Mouse (Mus musculus) heart, postnatal 4 days (tissue): ENCODE data around the gene Trap1. TPM values are rescaled to one million over a fixed set of nuclear protein-coding genes. Genes with fewer than 3 reads are reported as not detected.
"Not testable (repeated sequence)": the region's sequence is repeated elsewhere in the genome, so short reads cannot be mapped to it uniquely, and the experiment has no call there.

Experiments used
- DNase-seq: peaks from one replicate; pipeline ENCODE4 v3.0.0; 2021
- total RNA-seq, 2 experiments: library from RNA; stranded (reverse); gene quantifications; 2 replicates each; pipeline ENCODE4 v1.2.3; 2021

Trap1 gene
- 100 to 1,000 TPM; 128 to 151 TPM for total RNA-seq

DNA sequence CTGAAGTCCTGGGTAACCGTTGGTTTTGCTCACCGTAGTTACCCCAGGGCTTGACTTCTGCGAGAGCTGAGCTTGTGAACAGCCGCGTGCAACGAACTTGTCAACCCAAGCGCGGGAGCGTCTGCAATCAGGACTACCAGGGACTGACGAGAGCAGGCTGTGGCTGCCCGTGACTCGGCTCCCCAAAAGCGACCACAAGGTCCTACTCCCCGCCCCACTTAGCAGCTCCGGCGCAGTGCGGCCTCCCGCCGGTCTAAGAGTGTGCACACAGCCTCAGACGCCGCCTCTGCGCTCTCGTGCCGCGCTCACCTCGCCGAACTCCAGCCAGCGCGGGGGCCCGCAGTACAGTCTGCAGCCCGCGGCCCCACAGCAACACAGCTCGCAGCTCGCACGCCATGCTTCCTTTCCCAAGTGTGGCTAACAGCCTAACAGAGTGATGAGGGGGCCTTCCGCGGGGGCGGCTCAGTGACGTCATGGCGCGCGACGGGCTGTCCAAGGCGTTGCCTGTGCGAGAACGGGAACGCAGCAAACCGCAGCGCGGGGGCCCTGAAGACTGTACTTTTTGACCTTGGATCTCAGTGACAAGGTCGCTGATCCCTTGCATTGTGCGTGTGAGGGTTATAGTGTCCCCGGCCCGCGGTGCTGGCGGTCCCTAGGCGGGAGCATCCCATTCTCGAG is at the start of gene Trap1:
Trap1 (minus strand) TSS at position 444 of the 678 bp plus-strand sequence.
- peak; percentile 96 for DNase-seq

DNA sequence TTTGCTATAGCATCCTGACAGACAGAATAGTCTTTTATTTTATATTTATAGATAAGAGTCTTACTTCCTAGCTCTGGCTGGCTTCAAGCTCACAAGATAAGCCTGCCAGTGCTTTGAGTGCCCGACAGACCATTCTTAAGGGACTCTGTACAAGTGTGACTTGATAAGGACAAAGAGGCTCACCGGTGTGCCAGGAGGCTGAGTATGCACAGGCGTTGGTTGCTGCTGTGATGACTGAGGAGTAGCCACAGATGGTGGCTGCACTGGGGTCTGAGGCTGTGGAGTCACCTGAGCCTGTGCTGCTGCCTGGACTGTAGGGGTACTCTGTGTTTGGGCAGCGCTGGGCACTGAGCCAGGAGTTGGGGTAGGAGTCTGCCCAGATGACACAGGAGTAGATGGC is 39.4 kb upstream of the Trap1 start:
- DNase-seq = peak; percentile 38

DNA sequence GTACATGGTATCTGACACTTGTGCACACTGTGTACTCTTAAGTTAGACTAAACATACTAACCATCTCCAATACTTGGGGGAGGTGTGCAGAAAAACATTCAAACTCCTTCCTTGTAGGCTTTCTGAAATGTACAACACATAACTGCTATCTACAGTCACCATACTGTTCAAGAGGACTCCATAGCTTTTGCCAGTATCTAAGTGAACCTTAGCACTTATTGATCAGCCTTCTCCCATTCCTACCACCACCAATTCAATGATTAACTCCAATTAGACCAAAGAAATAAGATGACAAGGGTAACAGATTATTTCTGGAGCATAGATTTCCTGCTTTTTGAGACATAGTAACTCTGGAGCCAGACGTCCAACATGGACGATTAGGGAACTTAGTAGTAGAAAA is 22.7 kb upstream of the Trap1 start:
- no peak for DNase-seq

DNA sequence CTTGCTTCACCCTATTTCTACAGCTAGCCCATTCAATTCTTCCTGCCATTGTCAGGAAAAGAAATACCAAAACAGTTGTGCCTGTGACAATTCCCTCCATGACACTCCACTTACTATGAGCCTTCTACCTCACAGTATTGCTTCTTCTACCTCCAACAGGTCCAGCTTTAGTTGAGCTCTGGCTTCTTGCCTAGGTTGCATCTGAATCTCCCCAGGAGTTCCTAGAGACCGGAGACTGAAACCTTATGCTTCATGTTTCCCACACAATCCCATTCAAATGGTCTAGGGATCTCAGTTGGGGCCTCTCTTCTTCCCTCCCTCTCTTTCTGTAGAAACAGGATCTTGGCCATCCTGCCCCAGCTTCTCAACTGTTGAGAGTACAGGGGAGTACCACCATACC is 19.9 kb upstream of the Trap1 start:
- no peak for DNase-seq

DNA sequence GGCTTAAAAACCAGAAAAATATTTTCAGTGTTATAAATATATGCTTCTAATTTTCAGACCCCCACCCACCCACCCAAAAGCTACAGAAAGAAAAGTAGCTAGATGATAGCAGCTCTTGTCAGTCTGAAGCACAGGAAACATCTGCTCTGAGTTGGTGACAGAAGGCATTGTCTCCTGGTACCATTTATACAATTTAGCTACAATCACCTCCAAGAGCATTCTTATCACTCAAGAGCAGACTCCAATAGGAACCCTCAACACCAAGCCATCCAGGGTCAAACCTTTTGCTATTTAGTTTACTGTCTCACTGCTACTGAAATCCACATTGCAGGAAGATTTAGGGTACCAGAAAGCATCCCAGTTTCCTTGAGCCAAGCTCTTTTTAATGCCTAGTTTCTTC is 19.3 kb upstream of the Trap1 start:
- DNase-seq = no peak

DNA sequence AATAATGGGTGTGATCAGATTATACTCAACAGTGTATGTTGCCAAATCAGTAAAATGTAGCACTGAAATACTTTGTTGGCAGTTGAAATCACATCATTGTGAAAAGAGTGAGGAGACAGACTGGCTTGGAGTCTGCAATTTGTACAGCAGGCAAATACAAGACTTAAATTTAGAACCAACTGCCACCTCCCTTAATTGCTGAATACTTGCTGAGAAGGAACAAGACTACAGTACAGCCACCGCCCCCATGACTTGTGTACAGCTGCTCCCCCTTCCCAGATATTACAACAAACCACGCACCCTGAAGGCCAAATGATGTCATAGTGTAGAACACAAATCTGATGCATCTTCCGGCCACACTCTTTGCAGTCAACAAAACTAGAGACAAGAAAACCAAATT is 18.5 kb upstream of the Trap1 start:
- no peak for DNase-seq

DNA sequence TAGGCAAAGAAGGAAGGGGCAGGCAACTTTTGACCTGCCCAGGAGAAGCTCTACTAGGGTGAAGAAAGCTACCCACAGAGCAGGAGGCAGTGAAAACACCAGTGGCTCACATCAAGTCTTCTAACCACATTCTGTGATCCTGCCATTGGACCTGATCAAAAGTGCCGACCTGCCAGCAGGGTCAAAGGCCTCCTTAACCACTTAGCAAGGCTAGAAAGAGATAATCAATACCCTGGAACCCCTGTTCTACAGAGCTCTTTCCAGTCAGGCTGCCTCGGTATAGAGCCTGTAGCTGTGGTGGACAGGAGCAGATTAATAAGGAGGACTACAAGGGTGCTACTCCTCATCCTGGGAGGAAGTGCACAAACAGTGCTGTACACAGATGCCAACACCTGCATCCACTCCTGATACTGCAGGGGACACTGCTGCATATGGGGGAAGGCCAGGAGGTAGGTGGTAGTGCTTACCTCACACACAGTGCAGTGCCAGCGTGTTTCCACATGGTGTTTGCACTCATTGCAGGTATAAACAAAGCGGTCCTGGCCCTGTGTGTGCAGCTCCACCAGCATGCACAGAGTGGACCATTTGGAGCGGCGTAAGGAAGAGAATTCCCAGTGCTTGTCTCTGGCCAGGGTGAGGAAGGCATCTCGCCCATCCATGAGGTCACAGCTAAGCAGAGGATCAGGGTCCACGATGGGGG is 9.7 kb upstream of the Trap1 start:
- DNase-seq = no peak

DNA sequence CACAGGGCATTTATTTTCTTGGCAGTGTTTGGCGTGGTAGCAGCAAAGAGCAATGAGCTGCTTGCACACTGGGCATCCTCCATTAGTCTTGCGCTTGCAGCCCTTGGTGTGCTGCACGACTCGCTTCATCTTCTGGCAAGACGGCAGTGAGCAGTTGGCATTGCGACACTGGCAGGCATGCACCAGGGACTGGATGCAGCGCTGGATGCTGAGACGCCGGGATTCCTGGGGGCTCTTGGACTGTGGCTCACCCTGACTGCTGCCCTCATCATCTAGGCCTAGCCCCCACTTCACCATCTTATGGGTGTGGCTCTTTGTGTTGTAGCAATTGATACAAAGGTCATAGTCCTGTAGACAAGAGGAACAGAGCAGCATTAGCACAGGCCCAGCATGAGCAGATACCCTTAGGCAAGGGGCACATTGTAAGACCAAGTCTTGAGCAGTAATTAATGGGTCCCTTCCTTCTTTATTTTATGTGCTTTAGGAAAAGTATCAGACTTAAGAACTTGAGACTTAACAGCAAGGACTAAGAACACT is 8.3 kb upstream of the Trap1 start:
- no peak for DNase-seq

DNA sequence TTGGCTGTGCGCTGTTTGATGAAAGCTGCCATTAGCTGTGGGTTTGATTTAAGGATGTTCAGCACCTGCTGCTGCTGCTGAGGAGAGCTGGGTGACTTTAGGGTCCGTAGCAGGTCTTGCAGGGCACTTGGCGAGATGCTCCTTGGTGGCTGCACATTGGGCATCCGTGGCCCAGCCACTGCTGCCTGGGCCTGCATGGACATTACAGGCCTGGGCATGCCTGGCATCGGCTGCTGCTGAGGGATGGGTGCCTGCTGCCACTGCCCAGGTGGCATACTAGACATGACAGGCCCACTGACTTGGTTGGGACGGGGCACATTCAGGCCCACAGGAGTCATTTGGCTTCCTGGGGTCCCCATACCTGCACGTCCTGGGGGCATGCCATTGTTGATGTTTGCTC is 7.4 kb upstream of the Trap1 start:
- no peak for DNase-seq

DNA sequence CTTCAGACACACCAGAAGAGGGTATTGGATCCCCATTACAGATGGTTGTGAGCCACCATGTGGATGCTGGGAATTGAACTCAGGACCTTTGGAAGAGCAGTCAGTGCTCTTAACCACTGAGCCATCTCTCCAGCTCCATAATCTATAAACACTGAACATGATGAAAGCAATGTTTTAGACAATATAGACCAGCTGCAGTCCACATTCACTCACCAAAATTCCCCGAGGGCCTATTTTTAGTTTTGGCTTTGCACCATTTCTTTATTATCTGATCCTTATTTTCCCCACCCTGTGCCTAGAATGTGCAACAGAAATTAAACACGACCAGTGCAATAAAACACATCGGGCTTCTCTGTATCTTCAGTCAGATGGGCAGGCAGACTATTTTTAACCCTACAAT is 2.8 kb upstream of the Trap1 start:
- not testable (repeated sequence) for DNase-seq

DNA sequence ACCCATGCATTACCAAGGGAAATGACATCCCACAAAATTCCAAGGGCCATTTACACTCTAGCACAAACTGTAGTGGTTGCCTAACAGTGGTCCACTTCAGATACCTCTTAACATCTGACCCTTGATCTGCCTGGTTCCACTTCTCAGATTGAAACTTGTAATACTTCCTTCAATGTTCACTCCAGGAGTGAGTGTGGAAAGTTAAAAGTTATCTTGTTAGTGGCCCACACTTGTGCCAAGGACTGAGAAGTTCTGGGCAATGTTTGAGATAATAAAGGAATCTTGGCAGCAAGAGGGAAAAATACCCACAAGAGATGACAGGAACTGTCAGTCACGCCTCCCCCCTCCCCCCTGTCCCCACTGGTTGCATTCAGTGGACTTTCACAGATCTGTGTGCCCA is 2.0 kb upstream of the Trap1 start:
- peak; percentile 40 for DNase-seq

DNA sequence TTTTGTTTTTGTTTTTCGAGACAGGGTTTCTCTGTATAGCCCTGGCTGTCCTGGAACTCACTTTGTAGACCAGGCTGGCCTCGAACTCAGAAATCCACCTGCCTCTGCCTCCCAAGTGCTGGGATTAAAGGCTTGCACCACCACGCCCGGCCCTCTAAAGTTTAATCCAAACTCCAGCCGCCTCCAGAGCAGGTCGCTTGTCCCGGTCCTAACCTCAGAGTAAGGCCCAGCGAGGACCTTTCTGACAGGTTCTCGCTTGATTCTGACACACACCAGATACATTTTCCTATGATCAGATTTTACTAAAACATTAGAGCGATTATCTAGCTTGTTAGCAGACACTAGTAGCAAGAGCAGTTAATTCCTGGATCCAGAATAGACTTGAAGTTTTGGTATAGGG is 675 bp upstream of the Trap1 start:
- DNase-seq = peak; percentile 27

DNA sequence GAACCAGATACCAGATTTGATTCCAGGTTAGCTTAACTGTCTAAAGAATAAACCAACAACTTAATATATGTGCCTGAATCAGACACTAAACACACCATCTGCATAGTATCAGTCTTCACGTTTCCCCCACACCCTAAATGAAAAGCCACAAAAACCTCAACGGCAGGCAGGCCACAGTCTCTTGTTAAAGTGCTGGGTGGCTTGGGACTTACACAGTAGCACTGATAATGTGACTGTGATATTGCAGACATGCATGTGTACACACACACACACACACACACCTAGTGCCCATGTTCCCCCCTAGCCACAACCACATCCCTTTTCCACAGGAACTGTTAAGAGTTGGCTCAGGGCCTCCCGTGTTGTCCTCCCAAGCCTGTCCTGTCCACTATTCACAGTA is 2.8 kb downstream of the Trap1 start:
- DNase-seq = no peak

DNA sequence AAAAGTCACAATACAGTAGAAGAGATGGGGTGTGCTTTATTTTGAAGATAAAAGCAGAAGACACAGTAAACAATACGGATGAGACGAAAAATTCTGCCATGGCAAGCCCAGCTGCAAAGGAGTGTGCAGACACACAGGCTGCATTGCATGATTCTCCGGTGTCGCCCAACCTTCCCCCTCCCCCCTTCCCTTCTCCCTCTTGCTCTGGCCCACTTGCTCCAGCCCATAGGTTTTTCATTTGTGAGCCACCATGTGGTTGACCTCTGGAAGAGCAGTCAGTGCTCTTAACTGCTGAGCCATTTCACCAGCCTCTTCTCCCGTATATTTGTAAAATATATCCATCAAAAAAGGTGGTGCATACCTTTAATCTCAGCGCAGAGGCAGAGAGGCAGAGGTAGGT is 3.3 kb downstream of the Trap1 start:
- DNase-seq = no peak

DNA sequence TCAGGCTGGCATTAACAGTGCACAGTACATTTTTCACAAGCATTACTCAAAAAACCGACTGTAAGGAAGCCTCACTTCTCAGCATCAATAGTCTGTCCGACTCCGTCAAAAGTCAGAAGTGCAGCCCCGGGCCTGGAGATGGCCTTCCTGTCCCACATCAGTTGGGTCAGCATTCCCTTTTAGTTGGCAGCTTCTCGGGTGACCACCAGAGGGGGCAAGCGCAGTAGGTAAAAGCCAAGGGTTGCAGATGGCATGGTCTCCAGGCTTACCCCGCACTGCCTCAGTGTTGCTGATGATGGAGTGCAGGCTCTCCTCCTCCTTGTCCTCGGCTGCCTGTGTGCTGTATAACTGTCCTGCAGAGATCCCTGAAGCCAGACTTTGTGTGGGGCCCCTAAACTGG is 9.0 kb downstream of the Trap1 start:
- DNase-seq = peak; percentile 76

DNA sequence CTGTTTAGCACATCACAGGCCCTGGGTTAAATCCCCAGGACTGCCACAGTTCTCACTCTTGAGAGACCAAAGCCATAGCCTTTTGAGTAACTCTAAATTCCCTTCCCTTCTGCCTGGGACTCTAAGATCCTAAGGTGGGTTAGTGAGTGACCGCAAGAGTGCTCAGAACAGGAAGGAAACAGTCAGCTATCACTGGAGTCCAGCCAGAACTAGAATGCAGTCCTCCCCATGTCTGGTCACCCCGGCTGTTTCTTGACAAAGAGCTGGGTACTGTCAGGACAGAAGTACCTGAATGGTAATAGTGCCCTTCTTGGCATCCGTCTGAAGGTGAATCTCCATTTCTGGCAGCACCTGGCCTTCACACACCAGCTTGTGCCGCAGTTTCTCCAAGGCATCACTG is 12.7 kb downstream of the Trap1 start:
- DNase-seq = no peak

DNA sequence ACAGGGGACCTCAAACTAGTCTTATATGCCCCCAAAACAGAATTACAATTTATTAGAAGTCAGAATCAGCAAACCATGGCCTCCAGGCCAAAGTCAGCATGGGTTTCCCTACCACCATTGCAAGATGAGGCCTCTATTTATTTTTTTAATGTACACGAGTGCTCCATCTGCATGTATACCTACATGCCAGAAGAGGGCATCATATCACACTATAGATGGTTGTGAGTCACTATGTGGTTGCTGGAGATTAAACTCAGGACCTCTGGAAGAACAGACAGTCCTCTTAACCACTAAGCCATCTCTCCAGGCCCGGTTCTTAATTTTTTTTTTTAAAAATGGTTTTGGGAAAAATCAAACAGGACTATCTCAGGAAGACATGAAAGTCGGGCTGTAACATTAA is 23.8 kb downstream of the Trap1 start:
- no peak for DNase-seq

DNA sequence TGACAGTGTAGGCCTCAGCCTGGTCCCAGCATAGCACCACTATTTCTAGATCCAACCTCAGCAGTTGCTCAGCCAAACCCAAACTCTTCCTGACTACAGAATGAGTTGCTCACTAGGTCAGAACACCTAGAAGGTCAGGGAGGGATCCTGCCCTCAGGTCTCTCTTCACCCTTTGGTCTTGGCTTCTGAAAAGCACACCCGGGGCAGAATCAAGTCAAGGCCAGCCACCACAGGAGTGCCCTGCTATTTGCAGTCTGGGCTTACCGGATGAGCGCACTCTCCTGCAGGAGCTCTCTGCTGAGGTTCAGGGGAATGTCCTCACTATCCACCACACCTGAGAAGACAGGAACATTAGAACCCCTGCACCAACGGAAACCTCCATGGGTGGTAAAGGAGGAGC is 25.0 kb downstream of the Trap1 start:
- DNase-seq = no peak

DNA sequence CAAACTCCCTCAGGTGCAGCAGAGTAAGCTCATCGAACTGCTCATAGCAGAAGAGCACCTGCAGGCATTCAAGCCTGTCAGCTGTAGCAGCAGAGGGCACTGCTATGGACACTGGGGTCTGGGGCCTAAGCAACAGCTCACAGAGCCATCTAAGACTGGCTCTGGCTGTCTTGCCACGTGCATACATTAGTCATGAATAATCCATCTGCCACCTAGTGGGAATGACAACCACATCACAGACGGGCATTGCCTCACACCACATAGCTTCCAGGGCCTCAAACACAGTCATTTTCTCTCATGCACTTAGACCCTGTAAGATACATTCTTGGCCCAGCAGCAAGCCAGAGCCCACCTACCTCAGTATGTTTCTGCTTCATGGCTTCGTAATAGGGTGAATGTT is 32.1 kb downstream of the Trap1 start:
- DNase-seq = no peak

DNA sequence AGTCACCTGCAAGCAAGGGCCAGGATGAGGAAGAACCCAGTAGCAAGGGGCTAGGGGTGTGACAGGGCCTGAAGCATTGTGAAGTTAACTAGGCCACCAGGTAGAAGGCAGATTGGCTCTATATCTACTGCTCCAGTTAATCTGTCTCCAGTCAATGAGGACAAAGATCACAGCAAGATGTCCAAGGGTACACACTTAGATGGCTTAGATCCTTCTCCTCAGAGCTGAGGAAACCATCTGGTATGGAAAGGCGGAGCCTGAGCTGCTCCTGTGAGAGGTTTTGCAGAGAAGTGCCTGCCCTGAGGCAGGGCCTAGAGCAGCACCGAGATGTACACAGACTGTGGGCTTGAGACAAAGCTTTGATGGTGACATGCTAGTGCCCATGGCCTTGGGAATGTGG is 33.5 kb downstream of the Trap1 start:
- DNase-seq = no peak

DNA sequence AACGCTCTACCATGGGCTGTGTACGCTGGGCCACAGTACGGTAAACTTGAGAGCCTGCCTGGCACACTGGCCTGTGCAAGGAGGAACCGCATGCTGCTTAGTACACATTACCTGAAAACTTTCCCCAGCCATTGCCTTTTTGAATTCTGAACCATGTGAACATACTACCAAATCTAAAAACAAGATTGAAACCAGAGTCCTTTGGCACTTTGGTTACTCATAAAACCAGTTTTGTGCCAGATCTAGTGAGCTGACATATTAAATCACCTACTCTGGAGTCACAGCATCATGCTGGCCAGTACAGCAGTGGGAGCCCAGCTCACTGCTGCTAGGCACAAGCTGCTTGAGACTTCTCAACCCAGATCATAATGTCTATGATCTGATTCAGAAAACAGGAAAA is 36.0 kb downstream of the Trap1 start:
- DNase-seq = no peak

DNA sequence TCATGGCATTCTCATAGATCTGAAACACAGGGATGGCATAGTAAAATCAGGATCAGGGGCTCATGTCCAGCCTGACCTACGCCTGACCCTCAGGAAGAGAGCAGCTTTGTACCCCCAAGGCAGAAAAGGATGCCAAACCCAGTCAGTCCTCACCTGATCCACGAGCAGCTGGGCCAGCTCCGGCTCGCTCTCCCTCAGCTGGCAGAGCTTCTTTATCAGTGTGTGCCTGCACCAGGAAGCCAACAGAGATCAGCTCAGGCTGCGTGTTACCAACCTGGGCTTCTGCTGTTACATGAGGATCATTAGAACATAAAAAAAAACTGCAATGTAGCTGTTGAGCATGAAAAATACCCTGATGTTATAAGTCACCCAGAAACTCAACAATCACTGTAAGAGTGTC is 37.4 kb downstream of the Trap1 start:
- DNase-seq = no peak

DNA sequence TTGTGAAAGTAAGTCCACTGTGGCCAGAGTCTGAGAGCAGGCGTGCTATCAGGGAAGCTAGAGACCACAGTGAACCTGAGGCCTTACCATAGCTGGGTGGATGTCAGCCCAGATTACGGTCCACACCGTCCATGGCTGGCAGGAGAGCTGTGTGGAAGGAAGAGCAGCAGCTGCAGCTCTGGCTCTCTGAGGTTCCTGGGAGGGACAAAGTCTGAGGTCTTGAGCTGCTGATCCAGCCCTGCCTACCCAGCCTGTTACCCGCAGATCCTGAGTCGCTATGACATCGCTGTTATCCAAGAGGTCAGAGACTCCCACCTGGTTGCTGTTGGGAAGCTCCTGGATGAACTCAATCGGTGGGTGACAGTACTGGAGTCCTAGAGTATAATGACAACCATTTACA is 39.9 kb downstream of the Trap1 start:
- DNase-seq = no peak

DNA sequence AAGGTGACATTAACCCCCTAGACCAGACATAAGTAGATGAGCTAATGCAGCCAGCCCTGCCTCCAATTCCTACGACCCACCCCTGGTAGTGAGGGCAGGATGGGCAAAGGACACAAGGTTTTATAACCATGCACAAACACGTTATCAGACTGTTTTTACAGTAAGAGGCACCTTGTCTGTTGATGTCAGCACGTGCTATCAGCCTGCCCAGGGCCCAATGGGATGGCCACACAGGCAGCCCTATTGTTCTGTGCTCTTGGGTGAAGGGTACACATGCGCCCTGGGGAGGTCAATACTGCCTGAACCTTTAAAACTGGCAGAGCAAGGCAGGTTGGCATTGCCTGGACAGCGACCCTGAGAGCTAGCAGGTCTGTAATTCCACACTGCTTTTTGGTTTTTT is 40.8 kb downstream of the Trap1 start, which contains the start of gene Dnase1:
Dnase1 (plus strand) TSS at position 136 of the 400 bp plus-strand sequence.
- DNase-seq = no peak
